Mouse (Mus musculus): ENCODE measurements around the gene Actr10.

DNA sequence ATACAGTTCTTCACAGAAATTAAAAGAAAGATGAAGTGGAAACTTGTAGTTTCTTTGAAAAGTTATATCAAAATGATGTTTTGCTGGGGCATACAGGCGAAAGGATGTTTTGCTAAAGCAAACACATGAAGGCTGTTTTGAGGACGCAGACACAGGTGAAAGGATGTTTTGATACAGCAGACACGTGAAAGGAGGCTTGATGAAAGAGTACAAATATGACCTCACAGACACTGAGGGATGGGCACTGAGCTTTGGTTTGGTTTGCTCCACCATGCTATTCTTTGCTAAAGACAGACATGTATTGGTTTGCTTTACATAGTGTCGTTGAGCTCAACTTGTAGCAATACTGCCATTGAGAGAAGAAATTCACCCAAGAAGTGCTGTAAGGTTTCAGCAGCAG is 7.9 kb upstream of the Actr10 start:
- TF ChIP-seq CTCF (IDR thresholded peaks at IDR 0.05; ENCODE audit: low read depth, low read length) (no peak), GATA1 (IDR thresholded peaks at IDR 0.05; ENCODE audit: borderline replicate concordance, low read length) (no peak), GATA2 (IDR thresholded peaks at IDR 0.05; ENCODE audit: borderline replicate concordance, low read depth, low read length) (no peak), POLR2AphosphoS5 (IDR thresholded peaks at IDR 0.05; ENCODE audit: insufficient replicate concordance, low read depth, low read length) (no peak)
